Mouse (Mus musculus): ENCODE results near the gene Slc5a5. TPM values are rescaled to one million over a fixed set of nuclear protein-coding genes. Genes with fewer than 3 reads are reported as not detected.

The Slc5a5 gene
- polyA plus RNA-seq, 1 experiment from 2014 or later: 1.9 TPM

DNA sequence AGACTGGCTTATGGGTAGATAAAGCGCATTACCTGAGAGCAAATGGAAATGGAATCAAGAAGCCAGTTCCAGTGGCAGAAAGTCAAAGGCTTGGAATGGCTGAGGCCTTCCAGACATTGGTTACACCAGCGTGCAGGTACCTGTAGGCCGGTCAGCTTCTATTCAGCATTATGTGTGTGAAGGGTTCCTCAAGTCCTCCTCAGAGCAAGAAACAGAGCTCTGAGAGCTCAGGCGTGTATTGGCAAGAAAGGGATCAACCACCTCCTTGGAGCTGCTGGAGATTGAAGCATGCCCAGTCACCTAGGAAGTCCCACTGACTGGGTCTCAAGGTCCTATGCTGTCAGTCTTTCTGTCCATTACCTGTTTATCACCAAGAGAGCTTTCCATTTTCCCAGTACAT lies 33.2 kb upstream of the Slc5a5 start:
- WGBS: 94% methylated on average over 4 of the region's 4 CpGs
- Histone ChIP-seq H3K4me2 (ENCODE audit: low read length) (no peak overlapping the region), H3K36me3 (ENCODE audit: control insufficient read depth, insufficient read depth, low read length) (0 out of 2 replicates have a peak, but pooled peaks cover 1% of the 10 kb centered on the region), H3K27ac (ENCODE audit: low read length) (no peak overlapping the region), H3K4me3 (ENCODE audit: low read depth, low read length) (no peak overlapping the region), H3K9ac (ENCODE audit: low read depth, low read length) (no peak overlapping the region), H3K4me1 (ENCODE audit: control insufficient read depth, insufficient read depth, low read length) (no peaks in the 10 kb centered on the region), H3K27me3 (ENCODE audit: control insufficient read depth, insufficient read depth, low read depth, low read length) (no peaks in the 10 kb centered on the region), H3K9me3 (replicated peaks; ENCODE audit: control insufficient read depth, low read length, poor library complexity, severe bottlenecking) (no peaks in the 10 kb centered on the region)
- ATAC-seq: no peak

DNA sequence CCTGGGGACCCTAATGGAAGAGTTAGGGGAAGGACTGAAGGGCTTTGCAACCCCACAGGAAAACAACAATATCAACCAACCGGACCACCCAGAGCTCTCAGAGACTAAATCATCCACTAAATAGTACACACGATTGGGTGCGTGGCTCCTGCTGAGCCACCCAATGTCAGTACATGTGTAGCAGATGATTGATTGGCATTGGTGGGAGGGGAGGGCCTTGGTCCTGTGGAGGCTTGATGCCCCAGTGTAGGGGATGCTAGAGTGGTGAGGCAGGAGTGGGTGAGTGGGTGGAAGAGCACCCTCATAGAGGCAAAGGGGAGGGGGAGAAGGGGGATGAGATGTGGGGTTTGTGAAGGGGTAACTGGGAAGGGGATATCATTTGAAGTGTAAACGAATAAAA lies 31.6 kb upstream of the Slc5a5 start:
- Histone ChIP-seq H3K27ac (ENCODE audit: low read length) (no peak overlapping the region), H3K36me3 (ENCODE audit: control insufficient read depth, insufficient read depth, low read length) (no peaks in the 10 kb centered on the region), H3K4me3 (ENCODE audit: low read depth, low read length) (no peak overlapping the region), H3K4me1 (ENCODE audit: control insufficient read depth, insufficient read depth, low read length) (no peaks in the 10 kb centered on the region), H3K4me2 (ENCODE audit: low read length) (no peak overlapping the region), H3K27me3 (ENCODE audit: control insufficient read depth, insufficient read depth, low read depth, low read length) (no peaks in the 10 kb centered on the region), H3K9me3 (replicated peaks; ENCODE audit: control insufficient read depth, low read length, poor library complexity, severe bottlenecking) (no peaks in the 10 kb centered on the region), H3K9ac (ENCODE audit: low read depth, low read length) (no peak overlapping the region)
- no peak for ATAC-seq
- 91% methylated on average over 4 of the region's 4 CpGs for WGBS

DNA sequence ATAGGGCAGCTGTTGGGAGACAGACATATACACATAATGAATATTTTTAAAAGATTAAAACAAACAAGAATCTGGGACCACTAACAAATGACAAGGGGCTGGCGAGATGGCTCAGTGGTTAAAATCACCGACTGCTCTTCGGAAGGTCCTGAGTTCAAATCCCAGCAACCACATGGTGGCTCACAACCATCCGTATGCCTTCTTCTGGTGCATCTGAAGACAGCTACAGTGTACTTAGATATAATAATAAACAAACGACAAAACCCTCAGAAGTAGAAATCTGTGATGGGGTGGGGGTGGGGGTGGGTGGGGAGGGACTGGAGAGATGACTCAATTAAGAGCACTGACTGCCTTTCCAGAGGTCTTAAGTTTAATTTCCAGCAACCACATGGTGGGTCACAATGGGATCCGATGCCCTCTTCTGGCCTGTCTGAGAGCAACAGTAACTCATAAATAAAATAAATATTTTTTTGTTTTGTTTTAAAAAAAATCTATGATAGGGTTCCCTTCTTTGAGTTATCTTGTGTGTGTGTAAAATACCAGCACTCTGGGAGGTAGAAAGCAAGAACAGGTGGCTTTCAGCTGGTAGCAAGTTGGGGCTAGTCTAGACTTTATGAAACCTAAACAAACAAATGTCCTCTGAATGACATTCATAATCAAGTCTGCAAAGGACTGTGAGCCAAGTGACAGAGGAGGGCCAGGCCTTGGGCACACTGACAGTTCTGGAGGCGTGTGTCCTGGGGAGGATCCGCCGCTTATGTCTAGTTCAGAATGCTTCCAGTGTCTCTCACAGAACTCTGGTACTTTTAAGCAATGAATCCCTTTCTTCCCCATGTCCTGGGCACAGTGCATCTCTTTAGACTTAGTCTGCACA lies 27.7 kb upstream of the Slc5a5 start:
- H3K9ac ChIP-seq (ENCODE audit: low read depth, low read length): no peak overlapping the region
- H3K4me2 ChIP-seq (ENCODE audit: low read length): no peak overlapping the region
- H3K9me3 ChIP-seq (replicated peaks; ENCODE audit: control insufficient read depth, low read length, poor library complexity, severe bottlenecking): no peaks in the 10 kb centered on the region
- 93% methylated on average over 9 of the region's 9 CpGs for WGBS
- H3K27me3 ChIP-seq (ENCODE audit: control insufficient read depth, insufficient read depth, low read depth, low read length): no peaks in the 10 kb centered on the region
- no peaks in the 10 kb centered on the region for H3K4me1 ChIP-seq (ENCODE audit: control insufficient read depth, insufficient read depth, low read length)
- no peak overlapping the region for H3K27ac ChIP-seq (ENCODE audit: low read length)
- H3K36me3 ChIP-seq (ENCODE audit: control insufficient read depth, insufficient read depth, low read length): peaks cover 19% of the 10 kb centered on the region
- no peak overlapping the region for H3K4me3 ChIP-seq (ENCODE audit: low read depth, low read length)
- no peak for ATAC-seq

DNA sequence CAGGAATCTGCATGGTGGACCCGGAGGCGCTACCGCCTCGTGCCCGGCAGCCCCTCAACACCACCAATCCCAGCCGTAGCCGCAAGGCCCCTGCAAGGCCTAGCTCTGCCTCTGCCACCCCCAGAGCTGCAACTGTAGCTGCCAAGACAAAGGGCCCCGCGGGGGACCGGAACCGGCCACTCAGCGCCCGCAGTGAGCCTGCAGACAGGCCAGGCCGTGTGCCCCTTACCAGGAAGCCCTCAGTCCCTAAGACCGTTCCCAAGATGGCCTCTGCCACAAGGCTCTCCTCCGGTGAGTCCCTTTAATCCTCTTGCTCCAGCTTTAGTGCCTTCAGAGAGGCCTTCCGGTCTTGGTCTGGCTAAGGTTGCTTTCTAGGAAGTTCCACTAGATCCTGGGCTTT lies 22.1 kb upstream of the Slc5a5 start:
- Histone ChIP-seq H3K36me3 (ENCODE audit: control insufficient read depth, insufficient read depth, low read length) (peaks cover 51% of the 10 kb centered on the region), H3K9me3 (replicated peaks; ENCODE audit: control insufficient read depth, low read length, poor library complexity, severe bottlenecking) (no peaks in the 10 kb centered on the region), H3K4me1 (ENCODE audit: control insufficient read depth, insufficient read depth, low read length) (no peaks in the 10 kb centered on the region), H3K27ac (ENCODE audit: low read length) (no peak overlapping the region), H3K27me3 (ENCODE audit: control insufficient read depth, insufficient read depth, low read depth, low read length) (no peaks in the 10 kb centered on the region), H3K4me2 (ENCODE audit: low read length) (no peak overlapping the region), H3K4me3 (ENCODE audit: low read depth, low read length) (no peak overlapping the region), H3K9ac (ENCODE audit: low read depth, low read length) (no peak overlapping the region)
- WGBS: 91% methylated on average over 14 of the region's 17 CpGs
- no peak for ATAC-seq

DNA sequence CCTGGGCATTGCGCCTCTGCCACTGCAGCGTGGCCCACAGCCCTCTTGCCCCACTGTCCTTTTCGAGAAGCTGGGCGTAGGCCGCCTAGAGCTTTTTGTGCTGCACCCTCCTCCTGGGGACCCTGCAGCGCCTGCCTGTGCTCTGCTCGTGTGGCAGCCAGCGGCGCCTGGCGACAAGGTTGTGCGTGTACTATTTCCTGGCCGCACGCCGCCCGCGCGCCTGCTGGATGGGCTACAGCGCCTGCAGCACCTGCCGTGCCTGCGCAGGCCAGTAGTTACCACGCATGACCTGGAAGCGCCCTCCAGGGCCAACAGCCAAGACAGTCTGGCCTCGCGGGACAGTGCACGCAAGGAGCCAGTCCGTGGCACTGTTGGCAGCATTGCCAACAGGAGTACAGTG lies 21.0 kb upstream of the Slc5a5 start:
- H3K4me1 ChIP-seq (ENCODE audit: control insufficient read depth, insufficient read depth, low read length): no peaks in the 10 kb centered on the region
- no peak overlapping the region for H3K4me3 ChIP-seq (ENCODE audit: low read depth, low read length)
- peaks cover 50% of the 10 kb centered on the region for H3K36me3 ChIP-seq (ENCODE audit: control insufficient read depth, insufficient read depth, low read length)
- H3K9ac ChIP-seq (ENCODE audit: low read depth, low read length): no peak overlapping the region
- ATAC-seq: no peak
- no peaks in the 10 kb centered on the region for H3K27me3 ChIP-seq (ENCODE audit: control insufficient read depth, insufficient read depth, low read depth, low read length)
- H3K9me3 ChIP-seq (replicated peaks; ENCODE audit: control insufficient read depth, low read length, poor library complexity, severe bottlenecking): no peaks in the 10 kb centered on the region
- no peak overlapping the region for H3K4me2 ChIP-seq (ENCODE audit: low read length)
- no peak overlapping the region for H3K27ac ChIP-seq (ENCODE audit: low read length)
- WGBS: 97% methylated on average over 26 of the region's 26 CpGs

DNA sequence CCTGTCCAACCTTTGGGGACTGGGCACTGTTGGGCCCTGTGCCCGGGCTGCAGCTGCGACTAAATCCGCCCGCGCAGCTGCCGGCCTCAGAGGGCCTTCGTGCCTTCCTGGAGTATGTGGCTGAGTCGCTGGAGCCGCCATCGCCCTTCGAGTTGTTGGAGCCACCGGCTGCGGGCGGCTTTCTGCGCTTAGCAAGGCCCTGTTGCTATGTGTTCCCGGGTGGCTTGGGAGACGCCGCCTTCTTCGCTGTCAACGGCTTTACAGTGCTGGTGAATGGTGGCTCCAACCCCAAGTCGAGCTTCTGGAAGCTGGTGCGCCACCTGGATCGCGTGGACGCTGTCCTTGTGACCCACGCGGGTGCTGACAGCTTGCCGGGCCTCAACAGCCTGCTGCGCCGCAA lies 20.4 kb upstream of the Slc5a5 start:
- H3K9ac ChIP-seq (ENCODE audit: low read depth, low read length): no peak overlapping the region
- H3K27ac ChIP-seq (ENCODE audit: low read length): no peak overlapping the region
- no peaks in the 10 kb centered on the region for H3K9me3 ChIP-seq (replicated peaks; ENCODE audit: control insufficient read depth, low read length, poor library complexity, severe bottlenecking)
- no peak overlapping the region for H3K4me3 ChIP-seq (ENCODE audit: low read depth, low read length)
- no peak overlapping the region for H3K4me2 ChIP-seq (ENCODE audit: low read length)
- no peaks in the 10 kb centered on the region; the same call in 1 of the 2 replicates for H3K4me1 ChIP-seq (ENCODE audit: control insufficient read depth, insufficient read depth, low read length)
- 95% methylated on average over 30 of the region's 30 CpGs for WGBS
- ATAC-seq: no peak
- H3K36me3 ChIP-seq (ENCODE audit: control insufficient read depth, insufficient read depth, low read length): peaks cover 49% of the 10 kb centered on the region
- H3K27me3 ChIP-seq (ENCODE audit: control insufficient read depth, insufficient read depth, low read depth, low read length): no peaks in the 10 kb centered on the region

DNA sequence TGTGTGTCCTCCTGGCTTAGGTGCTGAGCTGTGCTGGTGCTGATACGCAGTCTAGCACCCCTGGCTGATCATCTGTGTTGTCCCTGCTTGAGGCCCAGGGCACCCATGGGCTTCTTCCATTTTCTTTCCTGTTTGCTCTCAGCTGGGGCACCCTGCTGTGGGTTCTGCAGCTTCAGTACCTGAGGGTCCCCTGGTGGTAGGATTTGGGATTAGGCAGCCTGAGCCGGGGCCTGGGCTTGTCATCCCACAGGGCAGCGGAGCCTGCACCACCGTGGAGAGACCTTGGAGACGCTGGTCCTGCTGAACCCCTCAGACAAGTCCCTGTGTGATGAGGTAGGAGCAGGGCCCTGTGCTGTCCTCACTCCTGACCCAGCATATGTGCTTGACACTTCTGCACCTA lies 19.0 kb upstream of the Slc5a5 start:
- ATAC-seq: no peak
- no peaks in the 10 kb centered on the region for H3K27me3 ChIP-seq (ENCODE audit: control insufficient read depth, insufficient read depth, low read depth, low read length)
- peaks cover 7% of the 10 kb centered on the region for H3K4me1 ChIP-seq (ENCODE audit: control insufficient read depth, insufficient read depth, low read length)
- 77% methylated on average over 5 of the region's 5 CpGs for WGBS
- no peak overlapping the region for H3K9ac ChIP-seq (ENCODE audit: low read depth, low read length)
- H3K9me3 ChIP-seq (replicated peaks; ENCODE audit: control insufficient read depth, low read length, poor library complexity, severe bottlenecking): no peaks in the 10 kb centered on the region
- H3K36me3 ChIP-seq (ENCODE audit: control insufficient read depth, insufficient read depth, low read length): peaks cover 42% of the 10 kb centered on the region
- H3K27ac ChIP-seq (ENCODE audit: low read length): no peak overlapping the region
- no peak overlapping the region for H3K4me2 ChIP-seq (ENCODE audit: low read length)
- H3K4me3 ChIP-seq (ENCODE audit: low read depth, low read length): no peak overlapping the region

DNA sequence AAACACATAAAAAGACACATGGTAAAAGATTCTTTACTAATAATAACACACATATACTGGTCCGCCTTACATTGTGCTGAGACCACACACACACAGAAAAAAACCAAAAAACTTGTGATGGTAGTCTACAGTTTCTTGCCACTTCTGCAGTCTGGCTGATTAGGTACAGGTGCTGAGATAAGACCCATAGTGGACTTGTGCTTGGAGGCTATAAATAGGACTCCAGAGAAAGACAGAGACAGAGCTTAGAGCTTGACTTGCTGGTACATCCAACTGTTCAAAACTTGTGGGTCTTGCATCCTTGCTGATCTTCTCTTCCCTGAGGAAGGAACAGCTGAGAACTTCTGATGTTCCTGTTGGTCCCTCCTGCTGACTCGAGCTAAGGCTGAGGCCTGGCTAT lies 15.0 kb upstream of the Slc5a5 start:
- Histone ChIP-seq H3K27ac (ENCODE audit: low read length) (no peak overlapping the region), H3K36me3 (ENCODE audit: control insufficient read depth, insufficient read depth, low read length) (peaks cover 8% of the 10 kb centered on the region), H3K9me3 (replicated peaks; ENCODE audit: control insufficient read depth, low read length, poor library complexity, severe bottlenecking) (no peaks in the 10 kb centered on the region), H3K4me2 (ENCODE audit: low read length) (no peak overlapping the region), H3K9ac (ENCODE audit: low read depth, low read length) (no peak overlapping the region), H3K4me3 (ENCODE audit: low read depth, low read length) (no peak overlapping the region), H3K4me1 (ENCODE audit: control insufficient read depth, insufficient read depth, low read length) (peaks cover 11% of the 10 kb centered on the region), H3K27me3 (ENCODE audit: control insufficient read depth, insufficient read depth, low read depth, low read length) (peaks cover 2% of the 10 kb centered on the region; the same call in 1 of the 2 replicates)
- 94% methylated on average over 2 of the region's 2 CpGs for WGBS
- ATAC-seq: no peak
